Mouse (Mus musculus) cerebellum, postnatal 10 days (tissue): ENCODE measurements at regions not wholly inside any gene's neighbourhood (a gene's known extent, or its start where the extent isn't known, plus 50 kb on each side); places are given as distances from the start of the nearest gene placed in this dataset.
A peak's percentile ranks its signal among the peaks of the same experiment; 100 is the strongest.

Experiments used
- DNase-seq, 2 experiments: peaks; one replicate each; pipeline ENCODE4 v3.0.0; 2021; ENCODE audit warnings: mixed read lengths in 2 of 2

GRCm38 (mm10) chr1:31448913-31449312 is 226.3 kb downstream of the Pih1d3 start:
- no peak for DNase-seq

DNA sequence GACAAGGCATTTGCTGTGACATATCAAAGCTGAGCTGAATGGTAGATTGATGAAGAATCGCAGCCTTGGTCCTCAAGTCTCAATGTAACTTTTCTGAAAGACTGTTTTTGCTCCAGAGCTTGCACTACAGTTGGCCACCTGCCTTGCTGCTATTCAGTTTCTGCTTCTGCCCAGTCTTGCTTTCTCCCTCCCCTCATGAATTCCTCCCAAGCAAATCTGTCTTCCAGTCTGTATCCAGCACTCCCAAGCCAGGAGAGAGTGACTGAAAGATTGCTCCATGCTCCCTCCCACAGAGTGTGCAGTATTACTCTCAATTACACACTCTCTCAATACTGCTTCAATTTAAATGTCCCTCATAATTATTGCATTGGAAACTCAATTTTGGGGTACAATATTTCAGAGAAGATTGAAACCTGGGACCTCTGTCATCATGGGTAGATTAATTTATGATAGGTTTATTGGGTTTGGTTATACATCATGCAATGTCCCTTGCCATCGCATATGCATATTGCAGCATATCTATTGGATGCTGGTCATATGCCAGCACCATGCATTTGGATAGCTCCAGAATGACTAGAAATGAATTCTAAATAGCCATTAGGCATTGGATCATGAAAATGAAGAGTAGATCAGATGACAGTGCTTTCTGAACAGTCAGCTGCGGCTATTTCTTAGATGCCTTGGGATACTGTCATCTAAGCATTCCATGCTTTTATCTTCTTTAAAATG is 231.3 kb downstream of the Pih1d3 start:
- DNase-seq: peak; percentile 2

DNA sequence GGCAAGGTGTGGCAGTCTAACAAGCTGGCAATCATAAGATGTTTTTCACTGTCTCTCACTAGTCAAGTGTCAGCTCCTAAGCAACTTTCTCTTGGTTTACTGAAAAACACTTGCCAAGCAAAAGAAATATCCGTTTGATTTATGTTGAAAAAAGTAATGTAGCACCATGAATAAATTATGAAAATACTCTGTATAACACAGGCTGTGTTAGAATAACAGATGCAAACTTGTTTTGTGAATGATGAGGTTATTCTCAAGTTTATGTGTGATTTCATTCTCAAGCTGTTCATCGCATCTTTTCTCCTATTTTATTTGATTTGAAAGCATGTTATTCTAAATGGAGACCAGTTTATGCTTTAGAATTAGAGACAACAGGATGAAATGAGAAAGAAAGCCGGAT is 239.7 kb downstream of the Pih1d3 start:
- no peak for DNase-seq
